Mouse (Mus musculus): ENCODE measurements around the gene Asf1b. TPM values are rescaled to one million over a fixed set of nuclear protein-coding genes. Genes with fewer than 3 reads are reported as not detected.

The Asf1b gene
- total RNA-seq, 2 experiments from 2014 or later, result 2.0 to 2.1 TPM

GRCm38 (mm10) chr8:84012499-84013165 is 57.3 kb downstream of the Asf1b start:
- no peak for DNase-seq (ENCODE audit: low spot score in 2 of 2)

- DNase-seq (ENCODE audit: low spot score in 2 of 2), result no peak
Observed at GRCm38 (mm10) chr8:84015833-84016232, 60.5 kb downstream of the Asf1b start.

DNA sequence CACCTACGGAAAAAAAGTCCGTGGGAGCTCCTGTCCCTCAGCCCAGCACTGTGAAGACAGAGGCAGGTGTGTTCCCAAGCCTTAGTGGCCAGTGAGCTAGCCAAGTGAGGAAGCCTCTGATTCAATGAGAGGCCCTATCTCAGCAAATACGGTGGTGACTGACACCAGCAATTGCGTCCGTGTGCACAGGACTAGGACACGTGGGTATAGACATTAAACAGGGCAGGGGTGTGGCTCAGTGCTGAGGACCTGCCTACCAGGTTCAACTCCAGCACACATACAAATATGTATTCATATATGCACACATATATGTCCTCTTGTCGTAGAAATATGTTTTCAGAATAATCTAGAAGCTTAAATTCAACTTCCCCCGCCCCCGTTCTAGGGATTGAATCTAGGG is 64.4 kb downstream of the Asf1b start:
- no peak for DNase-seq (ENCODE audit: low spot score in 2 of 2)

Small RNA genes lying within 50 kb of the gene (microRNA-seq; reads per million reads assigned to microRNA genes)
- gene Gm44330 (0.22 to 2.5 reads per million in 2 experiments), gene Gm44450 (0 to 1.6 reads per million in 2 experiments), gene Mir1199 (0.59 to 1.6 reads per million in 2 experiments), gene Mir8111 (0.98 to 4.9 reads per million in 2 experiments)

Other genes with a start within 250 kb of the Asf1b start
- gene Ddx39, start 240.3 kb upstream of the Asf1b start, total RNA-seq (2021), result 10 to 100 TPM; 25.4 to 27.7 TPM
- gene Adgre5, start 214.2 kb upstream of the Asf1b start, total RNA-seq (2021), result 10 to 100 TPM; 11.5 to 13.7 TPM
- 100 to 1,000 TPM; 360 to 379 TPM for gene Adgrl1, start 55.4 kb upstream of the Asf1b start, total RNA-seq (2021)
- under 1 TPM; 0.22 to 0.37 TPM for gene Gm10644, start 302 bp upstream of the Asf1b start, total RNA-seq (2021)
- 100 to 1,000 TPM; 240 to 254 TPM for gene Prkaca, start 17.5 kb downstream of the Asf1b start, total RNA-seq (2021)
- gene Samd1, start 42.2 kb downstream of the Asf1b start, total RNA-seq (2021), result 10 to 100 TPM; 54.1 to 56.4 TPM
- under 1 TPM; 0.49 to 0.66 TPM for gene 1700067K01Rik, start 46.0 kb downstream of the Asf1b start, total RNA-seq (2021)
- gene 2210011C24Rik, start 56.7 kb downstream of the Asf1b start, total RNA-seq (2021), result not detected
- gene Palm3, start 66.0 kb downstream of the Asf1b start, total RNA-seq (2021), result 10 to 100 TPM; 11.2 to 13.5 TPM
- 1 to 10 TPM; 1.4 to 1.7 TPM for gene Il27ra, start 87.1 kb downstream of the Asf1b start, total RNA-seq (2021)
- gene Rln3, start 89.5 kb downstream of the Asf1b start, total RNA-seq (2021), result not detected
- gene Gm10643, start 109.6 kb downstream of the Asf1b start, total RNA-seq (2021), result 1 to 10 TPM; 3.0 to 5.3 TPM
- gene Rfx1, start 111.3 kb downstream of the Asf1b start, total RNA-seq (2021), result 10 to 100 TPM; 20.9 to 21.5 TPM
- 10 to 100 TPM; 31.8 to 31.9 TPM for gene Dcaf15, start 149.3 kb downstream of the Asf1b start, total RNA-seq (2021)
- gene Podnl1, start 170.5 kb downstream of the Asf1b start, total RNA-seq (2021), result not detected
- 10 to 100 TPM; 59.8 to 68.1 TPM for gene Cc2d1a, start 192.4 kb downstream of the Asf1b start, total RNA-seq (2021)
- gene 4930432K21Rik, start 192.5 kb downstream of the Asf1b start, total RNA-seq (2021), result 1 to 10 TPM; 1.5 to 1.7 TPM
- 1 to 10 TPM; 7.8 to 8.4 TPM for gene Nanos3, start 229.7 kb downstream of the Asf1b start, total RNA-seq (2021)